Mouse (Mus musculus) layer of hippocampus, adult 9-11 months (tissue): ENCODE results near the gene Cdh1.

Experiments
- DNase-seq: peaks from one replicate; pipeline ENCODE4 v3.0.0; 2022

Gene Cdh1

DNA sequence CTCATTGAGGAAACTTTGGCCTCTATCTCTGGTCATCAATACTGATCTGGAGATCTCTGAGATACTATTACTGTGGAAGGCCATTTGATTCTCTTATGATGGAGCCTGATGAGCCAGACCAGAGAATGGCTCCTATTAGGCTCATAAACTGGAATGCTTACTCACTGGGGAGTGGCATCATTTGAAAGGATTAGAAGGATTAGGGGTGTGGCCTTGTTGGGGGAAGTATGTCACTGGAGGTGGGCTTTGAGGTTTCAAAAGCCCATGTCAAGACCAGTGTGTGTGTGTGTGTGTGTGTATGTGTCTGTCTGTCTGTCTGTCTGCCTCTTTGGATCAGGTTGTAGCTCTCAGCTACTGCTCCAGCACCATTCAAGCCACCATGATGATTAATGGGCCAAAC lies 20.8 kb downstream of the Cdh1 start:
- no peak for DNase-seq

DNA sequence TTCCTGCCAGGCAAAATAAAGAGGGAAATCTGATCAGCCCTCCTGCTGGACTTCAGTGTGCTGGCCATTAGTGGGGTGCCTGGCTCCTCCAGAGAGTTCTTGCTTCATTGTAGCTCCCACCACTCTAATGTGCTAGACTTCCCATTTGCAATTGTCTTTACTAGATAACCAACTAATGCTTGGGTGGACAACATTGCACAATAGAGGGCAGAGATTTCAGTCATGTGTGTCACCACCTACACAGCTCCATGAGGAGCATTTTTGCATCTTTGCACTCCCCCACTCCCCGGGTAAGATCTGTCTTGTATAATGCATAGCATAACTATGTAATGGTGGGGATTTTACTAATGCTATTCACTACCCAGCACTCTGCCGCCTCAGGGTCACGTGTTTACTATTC lies 21.6 kb downstream of the Cdh1 start:
- no peak for DNase-seq

DNA sequence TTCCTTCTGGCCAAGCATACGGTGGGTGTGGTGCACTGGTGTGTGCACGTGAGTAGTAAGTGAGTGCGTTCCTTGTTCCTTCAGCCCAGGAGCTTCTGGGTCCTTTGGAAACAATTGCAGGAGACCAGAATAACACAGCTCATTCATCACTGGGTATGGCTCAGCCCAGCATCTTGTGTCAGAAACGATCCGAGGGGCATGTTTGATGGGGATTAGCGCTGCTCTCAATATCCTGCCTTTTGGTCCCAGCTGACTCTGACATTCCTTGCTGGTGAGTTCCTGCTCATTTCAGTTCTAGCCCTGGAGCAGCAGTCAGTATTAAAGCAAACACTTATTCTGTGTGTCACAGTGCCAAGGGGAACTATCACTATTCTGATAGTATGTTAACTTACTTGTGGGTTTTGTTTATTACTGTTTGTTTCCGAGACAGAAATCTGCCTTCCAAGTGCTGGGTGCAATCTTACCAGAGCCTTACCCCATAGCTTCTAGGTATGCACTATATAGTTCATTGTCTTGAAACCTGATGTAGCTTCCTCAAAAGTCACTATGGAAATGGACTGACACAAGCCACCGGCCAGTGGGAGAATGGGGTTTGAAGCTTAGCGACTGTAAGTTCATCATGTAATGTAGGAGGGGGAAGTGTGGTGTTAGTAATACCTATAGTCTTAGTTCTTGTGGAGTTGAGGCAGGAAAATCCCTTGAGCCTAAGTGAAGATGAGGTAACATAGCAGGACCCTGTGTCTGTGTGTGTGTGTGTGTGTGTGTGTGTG lies 23.1 kb downstream of the Cdh1 start:
- no peak for DNase-seq

GRCm38 (mm10) chr8:106628291-106628964 lies 25.3 kb downstream of the Cdh1 start:
- DNase-seq: no peak

DNA sequence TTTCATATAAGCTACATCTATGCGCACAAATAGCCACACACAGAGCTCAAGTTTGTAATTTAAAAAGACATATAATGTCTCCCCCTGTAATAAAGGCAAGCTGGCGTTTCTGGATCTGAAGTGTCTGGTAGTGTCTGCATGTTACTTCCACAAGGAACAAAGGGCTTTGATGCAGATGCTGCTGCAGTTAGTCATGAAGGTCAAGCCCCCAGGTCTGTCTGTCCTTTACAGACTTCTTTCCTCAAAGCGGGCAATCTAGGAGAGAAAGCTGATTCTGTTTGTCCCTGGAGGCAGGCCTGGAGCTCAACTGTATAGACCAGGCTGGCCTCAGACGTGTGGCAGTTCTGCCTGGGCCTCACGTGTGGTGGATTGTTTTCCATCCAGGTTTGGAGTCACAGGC lies 26.3 kb downstream of the Cdh1 start:
- DNase-seq: no peak

DNA sequence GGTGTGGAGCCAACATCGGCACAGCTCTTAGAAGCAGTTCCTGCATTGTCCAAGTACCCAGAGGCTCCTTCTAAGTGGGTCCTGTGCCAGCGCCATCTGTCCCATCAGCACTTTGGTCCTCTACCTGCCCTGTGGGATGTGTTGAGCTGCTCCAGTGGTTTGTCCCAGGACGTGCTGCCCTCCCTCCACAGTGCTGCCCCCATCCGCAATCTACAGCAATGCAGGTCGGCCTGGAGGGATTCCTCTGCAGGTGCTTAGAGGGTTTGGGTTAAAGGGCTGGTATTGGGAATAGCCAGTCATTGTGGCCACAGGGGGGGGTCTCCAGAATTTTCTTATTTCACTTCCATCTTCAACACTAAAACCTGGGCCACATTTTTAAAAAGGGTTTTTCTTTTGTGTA lies 28.8 kb downstream of the Cdh1 start:
- DNase-seq: no peak

GRCm38 (mm10) chr8:106632650-106633049 lies 29.5 kb downstream of the Cdh1 start:
- DNase-seq: no peak

DNA sequence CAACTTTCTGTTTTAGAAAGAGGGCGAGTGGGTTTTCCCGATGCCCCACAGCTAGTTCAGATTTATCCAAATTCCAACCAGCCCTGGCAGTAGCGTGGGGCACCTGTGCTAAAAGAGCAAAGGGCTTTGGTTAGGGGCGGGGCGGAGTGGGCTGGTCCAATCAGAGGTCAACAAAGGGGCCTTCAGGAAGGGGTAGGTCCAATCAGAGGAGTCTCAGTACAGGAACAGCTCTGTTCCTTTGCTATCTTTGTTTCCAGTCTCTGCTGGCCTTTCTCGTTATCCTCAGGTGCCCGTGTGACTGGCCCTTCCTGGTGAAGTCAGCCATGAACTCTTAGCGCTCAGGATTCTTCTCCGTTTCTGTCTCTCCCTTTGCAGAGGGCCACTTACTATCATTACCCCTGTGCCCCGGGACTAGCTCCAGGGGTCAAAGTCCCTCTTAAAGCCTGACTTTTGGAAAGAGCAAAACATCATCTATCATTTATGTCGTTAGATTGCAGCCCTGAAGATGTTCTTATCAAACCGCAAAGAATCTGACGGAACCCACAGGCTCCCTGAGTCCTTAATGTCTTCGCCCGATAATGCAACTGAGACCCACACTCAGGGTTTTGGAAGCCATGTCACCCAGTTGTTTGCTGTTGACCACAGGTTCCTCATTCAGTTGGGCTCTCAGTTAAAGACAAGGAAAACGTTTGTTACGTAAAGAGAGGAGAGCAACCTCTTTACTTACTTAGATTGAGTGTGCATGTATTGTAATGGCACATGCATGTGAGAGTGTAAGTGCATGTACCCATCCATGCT lies 30.4 kb downstream of the Cdh1 start:
- DNase-seq: no peak

- no peak for DNase-seq
These were observed 32.1 kb downstream of the Cdh1 start for GRCm38 (mm10) chr8:106635284-106635683.

DNA sequence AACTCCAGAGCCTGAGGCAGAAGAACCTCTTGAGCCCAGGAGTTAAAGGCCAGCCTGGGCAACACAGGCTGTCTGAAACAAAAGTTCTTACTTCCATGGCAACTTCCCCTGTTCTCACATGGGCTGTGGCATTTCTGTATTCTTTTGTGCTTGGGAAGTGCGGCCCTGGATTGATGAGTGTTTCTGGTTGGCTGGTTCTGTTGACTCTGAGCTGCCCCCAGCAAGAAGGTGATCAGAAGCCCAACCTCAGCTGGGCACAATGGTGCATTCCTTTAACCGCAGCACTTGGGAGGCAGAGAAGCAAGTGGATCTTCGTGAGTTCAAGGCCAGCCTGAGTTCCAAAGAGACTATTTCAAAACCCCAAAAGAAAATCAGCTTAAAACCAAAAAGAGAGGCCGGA lies 34.3 kb downstream of the Cdh1 start:
- no peak for DNase-seq

DNA sequence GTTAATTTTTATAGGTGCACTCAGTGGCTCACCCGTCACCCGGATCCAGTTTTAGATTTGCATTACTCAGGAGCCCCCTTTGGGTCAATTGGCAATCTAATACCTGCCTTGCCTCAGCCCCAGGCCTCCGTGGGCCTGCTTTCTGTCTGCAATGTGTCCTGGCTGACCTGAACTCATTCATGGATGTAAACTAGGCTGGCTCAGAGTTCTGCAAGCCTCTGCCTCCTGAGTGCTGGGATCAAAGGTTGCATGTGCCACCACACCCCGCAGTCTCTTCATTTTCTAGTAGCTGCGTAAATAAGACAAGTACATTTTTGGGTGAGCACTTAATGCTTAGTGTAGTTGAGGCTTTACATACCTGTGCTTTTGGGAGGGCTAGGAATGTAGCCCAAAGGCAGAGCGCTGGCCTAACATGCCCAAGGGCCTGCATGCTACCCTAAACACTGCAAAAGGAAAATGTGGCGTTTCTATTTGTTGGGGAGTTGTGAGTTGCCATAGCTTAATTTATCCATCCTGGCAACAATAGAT lies 35.7 kb downstream of the Cdh1 start:
- DNase-seq: no peak

GRCm38 (mm10) chr8:106640212-106640611 lies 37.1 kb downstream of the Cdh1 start:
- no peak for DNase-seq

DNA sequence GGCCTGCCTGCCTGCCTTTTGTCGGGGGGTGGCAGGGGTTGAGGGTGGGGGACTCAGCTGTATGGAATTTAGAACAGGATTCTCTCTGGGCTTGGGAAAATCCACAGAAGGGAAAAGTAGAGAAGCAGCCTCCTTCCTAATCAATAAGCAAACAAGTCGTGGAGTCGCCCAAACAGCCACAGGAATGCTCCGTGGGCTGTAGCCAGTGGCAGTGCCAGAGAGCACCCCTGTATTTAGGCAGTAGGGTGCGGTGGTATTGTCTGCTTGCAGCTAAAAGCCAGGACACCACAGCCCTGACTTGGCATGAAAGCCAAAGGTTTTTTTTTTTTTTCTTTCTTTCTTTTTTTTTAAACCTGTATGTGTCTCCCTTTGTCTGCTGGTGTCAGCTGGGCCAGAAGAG lies 37.8 kb downstream of the Cdh1 start:
- DNase-seq: no peak

GRCm38 (mm10) chr8:106642172-106642571 lies 39.0 kb downstream of the Cdh1 start:
- DNase-seq: no peak

DNA sequence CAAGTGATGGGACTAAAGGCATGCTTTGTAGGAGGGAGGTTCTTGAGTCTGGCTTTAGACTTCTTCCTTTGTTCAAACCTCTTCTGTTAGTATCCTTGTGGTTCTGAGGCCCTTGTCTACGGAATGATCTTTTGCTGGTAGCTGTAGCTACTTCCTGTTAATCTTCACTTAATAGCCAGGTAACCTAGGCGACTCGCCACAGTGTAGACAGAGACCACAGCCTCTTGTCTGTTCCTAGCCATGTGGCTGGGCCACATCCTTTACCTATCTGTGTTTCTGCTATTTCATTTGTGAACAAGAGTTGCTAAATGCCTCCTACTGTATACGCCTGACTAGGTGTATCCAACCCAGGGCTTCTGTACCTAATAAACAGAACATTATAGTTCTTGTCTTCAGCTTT lies 39.9 kb downstream of the Cdh1 start:
- no peak for DNase-seq

DNA sequence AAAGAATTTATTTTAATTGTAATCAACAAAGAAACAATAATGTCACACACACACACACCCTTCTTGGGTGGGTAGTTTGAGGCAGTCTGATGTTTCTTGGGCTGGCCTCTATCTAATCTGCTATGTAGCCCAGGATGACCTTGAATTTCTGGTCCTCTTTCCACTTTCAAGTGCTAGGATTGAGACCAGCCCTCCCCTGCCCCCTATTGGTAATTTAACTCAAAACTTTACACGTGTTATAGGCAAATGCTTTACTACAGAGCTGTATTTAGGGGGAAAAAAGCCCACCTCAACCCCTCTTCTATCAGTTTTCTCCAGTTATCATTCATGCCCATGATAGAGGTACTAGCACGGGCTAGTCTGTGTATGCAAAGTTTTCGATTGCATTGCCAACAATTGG lies 41.8 kb downstream of the Cdh1 start:
- DNase-seq: no peak

GRCm38 (mm10) chr8:106646153-106646552 lies 43.0 kb downstream of the Cdh1 start:
- no peak for DNase-seq

GRCm38 (mm10) chr8:106646731-106647130 lies 43.6 kb downstream of the Cdh1 start:
- no peak for DNase-seq

DNA sequence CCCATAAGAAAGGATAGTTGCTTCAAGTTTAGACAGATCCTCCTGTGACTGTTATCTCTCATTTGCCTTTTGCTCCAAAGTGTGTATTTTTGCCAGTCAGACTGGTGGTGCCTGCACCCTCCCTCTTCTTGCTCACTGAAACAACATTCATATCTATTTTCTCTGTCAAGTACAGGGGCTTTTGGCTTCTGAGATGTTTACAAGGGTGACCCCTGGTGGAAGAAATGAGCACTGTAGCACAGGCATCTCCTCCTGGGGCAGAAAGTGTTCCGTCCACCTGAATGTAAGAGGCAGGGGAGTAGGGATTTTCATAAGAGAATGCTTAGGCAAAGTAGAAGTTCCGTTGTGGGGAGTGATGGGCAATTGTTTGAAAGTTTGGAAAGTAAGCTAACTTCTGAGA lies 44.2 kb downstream of the Cdh1 start:
- DNase-seq: peak; percentile 62

GRCm38 (mm10) chr8:106648421-106648820 lies 45.3 kb downstream of the Cdh1 start:
- no peak for DNase-seq

DNA sequence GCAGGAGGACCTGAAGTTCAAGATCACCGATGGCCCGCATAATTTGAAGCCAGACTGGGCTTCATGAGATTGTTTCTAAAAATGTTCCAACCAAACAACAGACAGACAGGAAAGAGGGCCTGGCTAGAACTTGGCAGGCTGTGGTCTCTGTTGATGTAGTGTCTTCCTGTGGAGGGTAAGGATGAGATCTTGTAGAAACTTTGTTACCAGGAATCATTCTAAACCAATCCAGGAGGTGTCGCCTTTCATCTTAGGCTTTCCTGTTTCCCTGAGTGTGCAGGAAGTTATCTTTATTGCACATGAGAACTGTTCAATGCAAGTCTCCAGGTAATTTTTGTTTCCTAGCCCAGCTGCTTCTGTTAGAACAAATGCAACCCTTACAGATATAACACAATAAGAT lies 48.8 kb downstream of the Cdh1 start:
- no peak for DNase-seq

DNA sequence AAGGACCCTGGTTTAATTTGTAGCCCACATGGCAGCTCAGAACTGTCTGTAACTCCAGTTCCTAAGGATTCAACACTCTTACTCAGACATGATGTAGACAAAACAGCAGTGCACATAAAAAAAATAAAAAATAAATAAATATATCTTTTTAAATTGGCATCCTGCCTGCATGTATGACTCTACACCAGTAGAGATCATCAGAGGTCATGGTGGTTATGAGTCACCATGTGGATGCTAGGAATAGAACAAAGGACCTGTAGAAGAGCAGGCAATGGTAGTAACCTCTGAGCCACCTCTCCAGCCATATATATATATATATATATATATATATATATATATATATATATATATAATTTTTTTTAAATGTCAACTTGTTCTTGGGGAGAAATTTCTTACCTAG lies 52.9 kb downstream of the Cdh1 start:
- DNase-seq: no peak

DNA sequence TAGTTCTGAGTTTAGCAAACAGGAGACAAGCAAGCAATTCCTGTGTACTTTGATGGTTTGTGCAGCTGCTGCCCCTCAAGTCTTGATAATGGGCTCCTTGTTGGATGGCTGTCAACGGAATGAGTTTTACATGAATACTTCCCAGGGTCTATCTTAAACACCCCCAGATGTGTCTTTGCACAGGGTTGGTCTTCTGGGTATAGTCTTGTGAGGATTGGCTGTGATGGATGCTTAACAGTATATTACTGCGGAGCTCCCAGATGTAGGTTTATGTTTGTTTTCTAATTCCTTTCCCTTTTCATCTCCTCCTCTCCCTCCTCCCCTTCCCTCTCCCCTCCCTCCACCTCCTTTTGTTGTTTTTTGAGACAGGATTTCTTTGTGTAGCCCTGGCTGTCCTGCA lies 69.6 kb downstream of the Cdh1 start:
- DNase-seq: no peak

DNA sequence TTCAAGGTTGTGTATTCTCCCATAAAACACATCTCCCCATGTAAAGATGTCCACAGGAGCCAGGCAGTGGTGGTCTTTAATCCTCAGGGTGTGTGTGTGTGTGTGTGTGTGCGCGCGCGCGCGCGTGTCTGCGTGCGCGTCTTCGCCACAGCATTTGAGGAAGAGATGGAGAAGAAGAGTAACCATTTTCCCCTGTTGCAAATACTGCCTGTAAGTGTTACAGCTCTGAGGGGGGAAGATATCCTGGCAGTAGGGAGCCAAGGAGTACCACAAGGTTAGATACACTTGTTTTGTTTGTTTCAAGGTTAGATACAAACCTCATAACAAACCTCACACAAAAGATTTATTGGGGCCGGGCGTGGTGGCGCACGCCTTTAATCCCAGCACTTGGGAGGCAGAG lies 71.2 kb downstream of the Cdh1 start:
- DNase-seq: no peak
